Mouse (Mus musculus) limb, embryonic 14.5 days (tissue): ENCODE measurements around the gene Tm6sf1. TPM values are rescaled to one million over a fixed set of nuclear protein-coding genes. Genes with fewer than 3 reads are reported as not detected.

Experiments
- ATAC-seq: fragments of 200-750 bp; cut with Nextera tagmentation; 2 replicates; pipeline ENCODE4 v1.8.0; 2017; ENCODE audit warnings: low read depth, moderate number of reproducible peaks, moderate TSS enrichment; ENCODE audit not compliant: low FRiP score
- DNase-seq: peaks from one replicate; pipeline ENCODE4 v3.0.0-alpha.2; 2015; ENCODE audit warnings: low spot score
- H3K27ac ChIP-seq: fragments of 300-500 bp; sonication (generic); replicated peaks from 2 replicates; pipeline ENCODE4 v1.5.1; 2014; ENCODE audit warnings: low read depth, mild to moderate bottlenecking, low read length, moderate library complexity, mixed read lengths
- H3K27me3 ChIP-seq: fragments of 300-500 bp; sonication (generic); 2 replicates; pipeline ENCODE4 v1.6.1; 2014; ENCODE audit warnings: low read length, mixed read lengths; ENCODE audit not compliant: control insufficient read depth, insufficient read depth
- H3K36me3 ChIP-seq: fragments of 300-500 bp; sonication (generic); 2 replicates; pipeline ENCODE4 v1.6.1; 2014; ENCODE audit warnings: mild to moderate bottlenecking, low read length, moderate library complexity, mixed read lengths; ENCODE audit not compliant: control insufficient read depth, insufficient read depth
- H3K4me1 ChIP-seq: fragments of 300-500 bp; sonication (generic); 2 replicates; pipeline ENCODE4 v1.6.1; 2014; ENCODE audit warnings: antibody characterized with exemption, low read length, mixed read lengths; ENCODE audit not compliant: control insufficient read depth, insufficient read depth
- H3K4me2 ChIP-seq: fragments of 300-500 bp; sonication (generic); replicated peaks from 2 replicates; pipeline ENCODE4 v1.6.1; 2014; ENCODE audit warnings: low read depth, mild to moderate bottlenecking, low read length, moderate library complexity; ENCODE audit not compliant: severe bottlenecking
- H3K4me3 ChIP-seq: fragments of 300-500 bp; sonication (generic); replicated peaks from 2 replicates; pipeline ENCODE4 v1.5.1; 2014; ENCODE audit warnings: low read length
- H3K9ac ChIP-seq: fragments of 300-500 bp; sonication (generic); 2 replicates; pipeline ENCODE4 v1.6.1; 2014; ENCODE audit warnings: mild to moderate bottlenecking, low read depth, low read length, moderate library complexity; ENCODE audit not compliant: severe bottlenecking
- H3K9me3 ChIP-seq: fragments of 300-500 bp; sonication (generic); 2 replicates; pipeline ENCODE4 v1.6.1; 2016; ENCODE audit warnings: low read length; ENCODE audit not compliant: control insufficient read depth
- POLR2A ChIP-seq: fragments of 200-500 bp; IDR thresholded peaks from 2 replicates; pipeline ENCODE4 v1.8.0; 2012; ENCODE audit warnings: inconsistent platforms, mild to moderate bottlenecking, moderate library complexity, borderline replicate concordance; ENCODE audit not compliant: insufficient read depth, insufficient read length; ENCODE audit errors: extremely low read depth
- WGBS: fragments of 180-500 bp; shearing (Covaris S2); extraction: QIAGEN DNeasy Blood & Tissue Kit; methylation state at CpG from one replicate; pipeline ENCODE4 v1.1.7; 2014; 5-methylcytosine and 5-hydroxymethylcytosine counted together
- polyA plus RNA-seq, 2 experiments: library from polyadenylated mRNA; depleted of rRNA in 1 of 2; stranded (reverse) in 1 of 2; unstranded in 1 of 2; fragments of >200 nt; fragmentation: Nextera tagmentation in 1 of 2; extraction: Ambion mirVana in 1 of 2; gene quantifications; 2 replicates each; pipeline versions ENCODE4 v1.2.1 to v1.2.3; 2012 to 2014

Gene Tm6sf1
- polyA plus RNA-seq, 2 experiments = 26.6 to 49.0 TPM

DNA sequence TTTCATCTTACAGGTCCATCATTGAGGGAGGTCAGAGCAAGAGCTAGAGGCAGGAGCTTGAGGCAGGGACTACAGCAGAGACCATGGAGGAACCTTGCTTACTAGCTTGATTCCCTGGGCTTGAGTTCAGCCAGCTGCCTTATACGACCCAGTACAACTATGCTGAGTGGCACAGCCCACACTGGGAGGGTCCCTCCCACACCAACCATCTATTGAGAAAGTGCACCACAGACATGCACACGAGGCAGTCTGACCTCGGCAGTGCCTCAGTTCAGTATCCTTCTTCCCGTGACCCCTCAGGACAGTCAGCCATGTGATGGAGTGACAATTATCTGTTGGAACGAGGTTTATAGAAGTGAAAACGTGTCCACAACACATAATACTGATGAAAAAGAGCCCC, 19.1 kb upstream of the Tm6sf1 start:
- Histone ChIP-seq H3K27ac (no peak overlapping the region), H3K4me2 (no peak overlapping the region), H3K27me3 (no peaks in the 10 kb centered on the region), H3K36me3 (no peaks in the 10 kb centered on the region), H3K9ac (no peak overlapping the region), H3K9me3 (no peaks in the 10 kb centered on the region), H3K4me1 (no peaks in the 10 kb centered on the region), H3K4me3 (no peak overlapping the region)
- 67% methylated on average over 6 of the region's 6 CpGs for WGBS
- ATAC-seq (no peak), DNase-seq (no peak)
- TF ChIP-seq POLR2A = no peak

DNA sequence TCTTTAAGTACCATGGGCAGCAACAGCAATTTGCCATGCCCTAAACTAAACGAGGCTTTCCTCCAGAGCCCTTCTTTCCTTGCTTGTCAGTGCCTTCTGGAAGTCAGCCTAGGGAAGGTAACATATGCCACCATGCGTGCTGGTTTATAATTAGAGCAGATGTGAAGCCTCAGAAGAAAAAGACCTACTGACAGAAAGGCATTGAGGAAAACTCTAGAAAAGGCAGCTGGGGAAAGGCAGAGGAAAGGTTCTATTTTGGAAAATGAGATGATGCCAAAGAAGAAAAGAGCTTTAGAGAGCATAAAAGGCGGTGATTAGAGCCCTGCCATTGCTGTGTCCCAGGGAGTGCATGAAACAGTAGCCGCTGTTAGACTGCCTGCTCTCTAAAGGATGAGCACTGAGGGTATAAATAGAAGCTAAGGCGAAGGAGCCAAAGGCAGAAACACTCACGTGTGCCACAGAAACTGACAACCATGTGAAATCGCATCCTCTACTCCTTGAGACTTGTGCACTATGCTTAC, 18.1 kb upstream of the Tm6sf1 start:
- no peak for ATAC-seq
- H3K4me2 ChIP-seq = no peak overlapping the region
- no peak overlapping the region for H3K4me3 ChIP-seq
- no peaks in the 10 kb centered on the region for H3K4me1 ChIP-seq
- H3K36me3 ChIP-seq = no peaks in the 10 kb centered on the region
- H3K27me3 ChIP-seq = no peaks in the 10 kb centered on the region
- H3K27ac ChIP-seq = no peak overlapping the region
- H3K9me3 ChIP-seq = no peaks in the 10 kb centered on the region
- no peak overlapping the region for H3K9ac ChIP-seq
- WGBS = 71% methylated on average over 7 of the region's 7 CpGs
- TF ChIP-seq POLR2A = no peak
- no peak for DNase-seq

DNA sequence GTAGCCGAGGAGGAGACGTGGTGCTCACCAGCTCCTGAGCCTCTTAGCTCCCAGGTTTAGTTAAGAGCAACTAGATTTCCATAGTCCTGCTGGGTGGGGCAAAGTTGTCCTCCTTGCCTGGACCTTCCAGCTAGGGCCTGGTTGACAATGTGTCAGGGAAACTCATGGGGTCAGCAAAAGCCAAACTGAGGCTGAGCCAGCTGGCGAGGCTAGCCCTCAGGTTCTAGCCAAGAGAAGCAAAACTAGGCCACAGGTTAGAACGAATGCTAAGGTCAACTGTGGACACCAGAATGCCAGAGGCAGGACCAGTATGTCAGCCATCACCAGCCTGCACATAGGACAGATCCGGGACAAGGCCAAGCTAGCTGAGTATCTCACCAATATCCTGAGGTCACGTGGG, 17.4 kb upstream of the Tm6sf1 start:
- ATAC-seq (no peak), DNase-seq (no peak)
- TF ChIP-seq POLR2A = no peak
- Histone ChIP-seq H3K4me1 (no peaks in the 10 kb centered on the region), H3K36me3 (no peaks in the 10 kb centered on the region), H3K4me3 (no peak overlapping the region), H3K27ac (no peak overlapping the region), H3K9me3 (no peaks in the 10 kb centered on the region), H3K9ac (no peak overlapping the region), H3K4me2 (no peak overlapping the region), H3K27me3 (no peaks in the 10 kb centered on the region)
- WGBS = 80% methylated on average over 6 of the region's 6 CpGs

DNA sequence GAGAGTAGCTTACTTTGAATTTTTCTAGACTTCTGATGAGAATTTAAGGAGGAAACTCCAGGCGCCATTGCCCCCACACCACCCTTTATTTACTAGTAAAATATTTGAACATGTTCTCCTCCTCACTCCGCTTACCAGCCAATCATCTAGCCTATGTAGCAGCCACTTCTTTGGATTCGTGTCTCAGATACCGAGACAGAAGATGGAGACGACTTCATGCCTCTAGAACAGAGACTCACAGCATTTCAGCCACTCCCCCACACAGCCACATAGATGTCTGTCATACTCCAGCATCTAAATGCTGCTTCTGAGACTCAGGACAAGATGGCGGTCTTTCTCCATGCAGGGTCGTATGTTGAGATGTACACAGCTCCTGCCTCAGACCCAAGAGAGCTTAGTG, 16.7 kb upstream of the Tm6sf1 start:
- Histone ChIP-seq H3K27me3 (no peaks in the 10 kb centered on the region), H3K27ac (no peak overlapping the region), H3K4me3 (no peak overlapping the region), H3K9ac (no peak overlapping the region), H3K4me1 (peaks cover 2% of the 10 kb centered on the region; the same call in 1 of the 2 replicates), H3K9me3 (no peaks in the 10 kb centered on the region), H3K4me2 (no peak overlapping the region), H3K36me3 (no peaks in the 10 kb centered on the region)
- ATAC-seq (no peak), DNase-seq (no peak)
- WGBS = 95% methylated on average over 7 of the region's 7 CpGs
- TF ChIP-seq POLR2A = no peak

DNA sequence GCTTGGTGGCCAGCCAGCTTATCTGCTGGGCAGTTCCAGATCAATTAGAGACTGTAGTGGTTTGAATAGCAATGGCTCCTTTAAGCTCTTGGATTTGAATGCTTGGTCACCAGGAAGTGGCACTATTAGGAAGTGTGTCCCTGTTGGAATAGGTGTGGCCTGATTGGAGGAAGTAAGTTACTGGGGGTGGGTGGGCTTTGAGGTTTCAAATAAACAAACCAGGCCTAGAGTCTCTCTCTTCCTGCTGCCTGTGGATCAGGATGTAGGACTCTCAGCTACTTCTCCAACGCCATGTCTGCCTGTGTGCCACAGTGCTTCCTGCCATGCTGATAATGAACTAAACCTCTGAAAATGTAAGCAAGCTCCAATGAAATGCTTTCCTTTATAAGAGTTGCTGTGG, 15.8 kb upstream of the Tm6sf1 start:
- Histone ChIP-seq H3K4me1 (peaks cover 4% of the 10 kb centered on the region; the same call in 1 of the 2 replicates), H3K36me3 (no peaks in the 10 kb centered on the region), H3K27me3 (no peaks in the 10 kb centered on the region), H3K9ac (no peak overlapping the region), H3K4me2 (no peak overlapping the region), H3K4me3 (no peak overlapping the region), H3K27ac (no peak overlapping the region), H3K9me3 (no peaks in the 10 kb centered on the region)
- no peak for DNase-seq
- 79% methylated on average over 1 of the region's 1 CpGs for WGBS
- no peak for ATAC-seq
- TF ChIP-seq POLR2A = no peak

DNA sequence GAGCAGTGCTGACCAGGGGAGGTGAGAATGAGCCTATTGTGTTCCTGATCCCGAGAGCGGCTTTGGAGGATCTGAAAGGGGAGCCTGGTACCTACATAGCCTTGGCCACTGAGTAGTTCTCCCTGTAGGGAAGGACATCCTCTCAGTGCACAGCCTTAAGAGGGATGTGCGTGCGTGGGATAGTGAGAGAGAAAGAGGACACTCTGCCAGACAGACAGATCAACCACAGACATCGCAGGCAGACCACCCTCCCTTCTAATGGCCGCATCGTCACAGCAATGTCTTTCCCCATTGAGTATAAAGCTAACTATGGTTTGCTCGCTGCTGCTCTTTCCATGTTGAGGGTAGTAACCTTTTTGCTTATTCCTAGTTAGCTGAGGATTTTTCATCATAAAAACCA, 14.9 kb upstream of the Tm6sf1 start:
- TF ChIP-seq POLR2A = no peak
- ATAC-seq (no peak), DNase-seq (no peak)
- Histone ChIP-seq H3K27ac (no peak overlapping the region), H3K27me3 (no peaks in the 10 kb centered on the region), H3K4me2 (no peak overlapping the region), H3K9ac (no peak overlapping the region), H3K4me3 (no peak overlapping the region), H3K4me1 (peaks cover 4% of the 10 kb centered on the region; the same call in 1 of the 2 replicates), H3K36me3 (no peaks in the 10 kb centered on the region), H3K9me3 (no peaks in the 10 kb centered on the region)
- WGBS = 90% methylated on average over 8 of the region's 8 CpGs
